Mouse (Mus musculus): ENCODE results near the gene Hsp90ab1. TPM values are rescaled to one million over a fixed set of nuclear protein-coding genes. Genes with fewer than 3 reads are reported as not detected.

Hsp90ab1 gene
- polyA plus RNA-seq, 1 experiment from 2014 or later = 1,593 TPM

- Histone ChIP-seq H3K4me3 (no peak overlapping the region), H3K9me3 (no peaks in the 10 kb centered on the region), H3K9ac (no peak overlapping the region), H3K4me1 (replicated peaks) (peaks cover 17% of the 10 kb centered on the region), H3K27me3 (peaks cover 78% of the 10 kb centered on the region), H3K36me3 (peaks cover 3% of the 10 kb centered on the region), H3K27ac (no peak overlapping the region), H3K4me2 (no peak overlapping the region)
- ATAC-seq (ENCODE audit: low FRiP score) = no peak
- 81% methylated on average over 21 of the region's 21 CpGs for WGBS
These were observed 33.4 kb downstream of the Hsp90ab1 start for GRCm38 (mm10) chr17:45539664-45540063.

GRCm38 (mm10) chr17:45538394-45538793, 34.7 kb downstream of the Hsp90ab1 start:
- no peaks in the 10 kb centered on the region for H3K36me3 ChIP-seq
- ATAC-seq (ENCODE audit: low FRiP score) = no peak
- no peak overlapping the region for H3K9ac ChIP-seq
- no peaks in the 10 kb centered on the region for H3K9me3 ChIP-seq
- no peak overlapping the region for H3K4me3 ChIP-seq
- no peak overlapping the region for H3K27ac ChIP-seq
- WGBS = 67% methylated on average over 4 of the region's 4 CpGs
- peaks cover 78% of the 10 kb centered on the region for H3K27me3 ChIP-seq
- no peak overlapping the region for H3K4me2 ChIP-seq
- H3K4me1 ChIP-seq (replicated peaks) = peaks cover 4% of the 10 kb centered on the region; the same call in 1 of the 2 replicates

- no peak overlapping the region for H3K27ac ChIP-seq
- ATAC-seq (ENCODE audit: low FRiP score) = no peak
These were observed 36.8 kb downstream of the Hsp90ab1 start for GRCm38 (mm10) chr17:45536264-45536663.

GRCm38 (mm10) chr17:45532896-45533295, 40.2 kb downstream of the Hsp90ab1 start:
- no peak overlapping the region for H3K4me3 ChIP-seq
- H3K36me3 ChIP-seq = no peaks in the 10 kb centered on the region
- H3K27me3 ChIP-seq = peaks cover 76% of the 10 kb centered on the region
- H3K9ac ChIP-seq = no peak overlapping the region
- ATAC-seq (ENCODE audit: low FRiP score) = no peak
- H3K9me3 ChIP-seq = no peaks in the 10 kb centered on the region
- no peak overlapping the region for H3K4me2 ChIP-seq
- no peaks in the 10 kb centered on the region for H3K4me1 ChIP-seq (replicated peaks)
- H3K27ac ChIP-seq = no peak overlapping the region
- 65% methylated on average over 15 of the region's 15 CpGs for WGBS

More at GRCm38 (mm10) chr17:45536264-45536663, 36.8 kb downstream of the Hsp90ab1 start:
- no peaks in the 10 kb centered on the region for H3K4me1 ChIP-seq (replicated peaks)
- no peaks in the 10 kb centered on the region for H3K36me3 ChIP-seq
- no peak overlapping the region for H3K9ac ChIP-seq
- WGBS = 15% methylated on average over 5 of the region's 5 CpGs
- no peak overlapping the region for H3K4me2 ChIP-seq
- H3K4me3 ChIP-seq = no peak overlapping the region
- H3K27me3 ChIP-seq = peaks cover 81% of the 10 kb centered on the region
- H3K9me3 ChIP-seq = no peaks in the 10 kb centered on the region

GRCm38 (mm10) chr17:45530346-45530782, 42.7 kb downstream of the Hsp90ab1 start:
- 50% methylated on average over 13 of the region's 13 CpGs for WGBS
- no peak overlapping the region for H3K4me2 ChIP-seq
- H3K27me3 ChIP-seq = peaks cover 70% of the 10 kb centered on the region
- no peaks in the 10 kb centered on the region for H3K36me3 ChIP-seq
- peak; percentile 60; the same call in 1 of the 2 replicates for ATAC-seq (ENCODE audit: low FRiP score)
- no peaks in the 10 kb centered on the region for H3K4me1 ChIP-seq (replicated peaks)
- H3K27ac ChIP-seq = 0 out of 2 replicates have a peak overlapping the region, but pooled peaks have one; percentile 12
- no peak overlapping the region for H3K9ac ChIP-seq
- no peaks in the 10 kb centered on the region for H3K9me3 ChIP-seq
- no peak overlapping the region for H3K4me3 ChIP-seq

GRCm38 (mm10) chr17:45526571-45526970, 46.5 kb downstream of the Hsp90ab1 start:
- H3K4me1 ChIP-seq (replicated peaks) = peaks cover 17% of the 10 kb centered on the region
- no peak overlapping the region for H3K4me3 ChIP-seq
- no peak overlapping the region for H3K9ac ChIP-seq
- H3K36me3 ChIP-seq = no peaks in the 10 kb centered on the region
- no peak overlapping the region for H3K27ac ChIP-seq
- no peaks in the 10 kb centered on the region for H3K9me3 ChIP-seq
- peaks cover 53% of the 10 kb centered on the region for H3K27me3 ChIP-seq
- no peak overlapping the region for H3K4me2 ChIP-seq
- ATAC-seq (ENCODE audit: low FRiP score) = no peak
- 23% methylated on average over 5 of the region's 5 CpGs for WGBS

- 62% methylated on average over 4 of the region's 4 CpGs for WGBS
- peaks cover 17% of the 10 kb centered on the region for H3K4me1 ChIP-seq (replicated peaks)
- H3K4me2 ChIP-seq = no peak overlapping the region
- no peak for ATAC-seq (ENCODE audit: low FRiP score)
- H3K36me3 ChIP-seq = peaks cover 7% of the 10 kb centered on the region
- no peak overlapping the region for H3K27ac ChIP-seq
- H3K9me3 ChIP-seq = no peaks in the 10 kb centered on the region
- H3K9ac ChIP-seq = no peak overlapping the region
- peaks cover 45% of the 10 kb centered on the region for H3K27me3 ChIP-seq
- H3K4me3 ChIP-seq = no peak overlapping the region
These were observed 48.1 kb downstream of the Hsp90ab1 start for GRCm38 (mm10) chr17:45524961-45525360.

GRCm38 (mm10) chr17:45523263-45523662, 49.8 kb downstream of the Hsp90ab1 start, which contains the start of gene Tcte1:
Tcte1 (plus strand) TSS chr17:45523434.
- peaks cover 26% of the 10 kb centered on the region for H3K4me1 ChIP-seq (replicated peaks)
- H3K9me3 ChIP-seq = no peaks in the 10 kb centered on the region
- peaks cover 21% of the 10 kb centered on the region for H3K36me3 ChIP-seq
- H3K4me2 ChIP-seq = peak within 1 kb of the TSS; percentile 71
- H3K9ac ChIP-seq = peak within 1 kb of the TSS; percentile 73
- ATAC-seq (ENCODE audit: low FRiP score) = peak; percentile 71
- no peak within 1 kb of the TSS for H3K27ac ChIP-seq
- peaks cover 35% of the 10 kb centered on the region for H3K27me3 ChIP-seq
- peak within 1 kb of the TSS; percentile 42 for H3K4me3 ChIP-seq
- under 1% methylated on average over 21 of the region's 21 CpGs for WGBS

GRCm38 (mm10) chr17:45520136-45520535, 52.9 kb downstream of the Hsp90ab1 start:
- 79% methylated on average over 11 of the region's 11 CpGs for WGBS

GRCm38 (mm10) chr17:45518766-45519475, 54.1 kb downstream of the Hsp90ab1 start:
- Histone ChIP-seq H3K36me3 (peaks cover 30% of the 10 kb centered on the region), H3K4me3 (no peak overlapping the region), H3K27me3 (peaks cover 4% of the 10 kb centered on the region), H3K9me3 (no peaks in the 10 kb centered on the region), H3K9ac (peak overlapping the region; percentile 24; the same call in 1 of the 2 replicates), H3K27ac (no peak overlapping the region), H3K4me2 (no peak overlapping the region), H3K4me1 (replicated peaks) (peaks cover 28% of the 10 kb centered on the region)
- WGBS = 79% methylated on average over 12 of the region's 12 CpGs
- no peak for ATAC-seq (ENCODE audit: low FRiP score)

More at GRCm38 (mm10) chr17:45520136-45520535, 52.9 kb downstream of the Hsp90ab1 start:
- H3K9ac ChIP-seq = no peak overlapping the region
- no peak overlapping the region for H3K4me3 ChIP-seq
- H3K27ac ChIP-seq = no peak overlapping the region
- H3K4me1 ChIP-seq (replicated peaks) = peaks cover 28% of the 10 kb centered on the region
- peaks cover 30% of the 10 kb centered on the region for H3K36me3 ChIP-seq
- ATAC-seq (ENCODE audit: low FRiP score) = no peak
- peaks cover 16% of the 10 kb centered on the region for H3K27me3 ChIP-seq
- no peaks in the 10 kb centered on the region for H3K9me3 ChIP-seq
- H3K4me2 ChIP-seq = no peak overlapping the region
